Mouse (Mus musculus) left cerebral cortex, adult 9 months (tissue): Measurements from ENCODE around the gene Tnfaip8l3.
A peak's percentile ranks its signal among the peaks of the same experiment; 100 is the strongest.

Source experiments
- DNase-seq, 2 experiments: peaks; one replicate each; pipeline ENCODE4 v3.0.0; 2022; ENCODE audit warnings: low spot score in 2 of 2

Tnfaip8l3 gene

GRCm38 (mm10) chr9:53990921-53991320 lies 77.3 kb downstream of the Tnfaip8l3 start:
- no peak for DNase-seq

GRCm38 (mm10) chr9:53986972-53987371 lies 81.2 kb downstream of the Tnfaip8l3 start:
- peak in 1 of 2 experiments; percentile 73 for DNase-seq

DNA sequence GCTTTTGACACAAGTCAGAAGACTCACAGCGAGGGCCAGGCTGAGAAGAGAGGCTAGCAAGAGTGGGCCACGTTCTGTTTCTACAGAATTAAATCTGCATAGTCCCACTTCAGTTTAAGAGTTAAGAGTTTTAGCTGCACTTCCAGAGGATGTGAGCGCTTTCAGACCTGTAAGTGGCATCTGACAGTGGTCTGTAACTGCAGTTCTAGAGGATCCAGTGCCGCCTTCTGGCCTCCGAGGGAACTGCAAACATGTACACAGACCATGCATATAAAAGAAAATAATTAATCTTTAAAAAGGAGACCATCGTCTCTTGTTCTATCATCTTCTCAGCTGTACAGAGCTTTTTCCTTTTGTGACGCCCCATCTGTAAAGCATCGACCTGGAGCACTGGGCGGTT lies 83.3 kb downstream of the Tnfaip8l3 start:
- no peak for DNase-seq

GRCm38 (mm10) chr9:53975122-53975518 lies 93.1 kb downstream of the Tnfaip8l3 start, which contains the start of gene Elmod1:
Gene Elmod1, minus strand, starts transcription at chr9:53975301.
- DNase-seq, result peak in 1 of 2 experiments; percentile 63

DNA sequence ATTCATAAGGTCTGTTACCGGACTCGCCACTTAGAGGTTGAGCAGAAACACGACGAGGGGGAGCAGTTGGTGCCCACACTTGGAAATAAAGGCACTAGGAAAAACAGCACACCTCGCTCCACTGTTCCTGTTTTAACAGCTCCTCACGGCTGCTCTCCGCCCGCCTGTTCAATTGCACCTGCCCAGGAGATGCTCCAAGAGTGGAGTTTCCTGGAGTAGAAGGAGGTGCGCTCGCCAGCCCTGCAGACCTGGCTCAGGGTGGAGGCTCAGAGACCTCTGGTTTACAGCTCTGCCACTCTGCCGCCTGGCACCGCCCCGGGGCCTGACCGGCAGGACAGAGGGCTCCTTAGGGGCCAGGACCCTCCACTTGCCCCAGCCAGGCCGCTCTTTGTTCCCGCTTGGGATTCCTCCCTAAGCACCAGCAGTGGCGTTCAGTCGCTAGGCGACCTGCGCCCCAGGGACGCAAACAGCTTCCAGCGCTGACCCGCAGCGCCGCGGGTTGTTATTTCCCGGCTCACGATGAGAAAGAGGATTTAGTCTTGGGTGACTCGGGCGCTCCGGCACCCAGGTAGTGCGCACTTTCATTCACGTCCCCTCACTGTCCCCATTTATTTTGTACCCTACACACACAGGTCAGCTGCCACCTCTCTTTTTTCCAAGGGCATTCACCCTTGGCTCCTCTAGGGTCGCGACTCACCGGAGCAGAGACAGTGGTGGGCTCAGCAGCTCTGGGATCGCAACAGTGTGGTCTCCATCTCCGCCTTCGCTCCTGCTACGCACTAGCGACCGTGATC lies 93.7 kb downstream of the Tnfaip8l3 start:
- peak in 1 of 2 experiments; percentile 42 for DNase-seq

DNA sequence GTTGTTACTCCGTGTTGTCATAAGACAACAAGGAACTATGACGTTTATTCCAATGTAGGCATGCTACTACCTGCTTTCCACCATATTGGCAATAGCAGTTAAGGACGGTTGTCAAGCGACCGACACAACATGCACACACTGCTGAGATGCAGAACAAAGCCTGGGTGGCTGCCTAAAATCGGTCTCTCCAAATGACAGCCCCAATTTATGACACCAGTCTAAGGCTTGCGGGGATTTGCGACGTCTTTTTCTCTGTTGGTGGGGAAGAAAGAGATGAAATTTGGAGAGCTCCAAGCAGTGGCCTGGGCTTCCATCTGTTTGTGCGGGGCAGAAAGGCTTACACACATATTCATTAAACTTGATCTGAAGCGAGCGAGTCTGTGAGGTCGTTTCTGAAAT lies 94.3 kb downstream of the Tnfaip8l3 start:
- no peak for DNase-seq
